Mouse (Mus musculus): ENCODE measurements around the gene Slc16a11.

Gene Slc16a11

GRCm38 (mm10) chr11:70200036-70200608 is 12.4 kb upstream of the Slc16a11 start:
- in situ Hi-C loops (cut with MboI, MseI), result loop anchor here (5.0 kb wide), 1 partner anchor 148 kb away; the partner anchor contains the start of gene Asgr1

GRCm38 (mm10) chr11:70201691-70202090 is 10.9 kb upstream of the Slc16a11 start:
- in situ Hi-C loops (cut with MboI, MseI), result loop anchor here (5.0 kb wide), 1 partner anchor 149 kb away; the partner anchor contains the start of gene Asgr1

- in situ Hi-C loops (cut with MboI, MseI), result no loop called here
Measured at GRCm38 (mm10) chr11:70206801-70207200, 5.8 kb upstream of the Slc16a11 start.

- in situ Hi-C loops (cut with MboI, MseI), result no loop called here
Measured at GRCm38 (mm10) chr11:70207283-70207682, 5.3 kb upstream of the Slc16a11 start.

GRCm38 (mm10) chr11:70208778-70209388 is 3.7 kb upstream of the Slc16a11 start:
- in situ Hi-C loops (cut with MboI, MseI), result no loop called here

- in situ Hi-C loops (cut with MboI, MseI), result no loop called here
Measured at GRCm38 (mm10) chr11:70210681-70211080, 1.9 kb upstream of the Slc16a11 start.

- in situ Hi-C loops (cut with MboI, MseI), result no loop called here
Measured at GRCm38 (mm10) chr11:70211972-70212371, 580 bp upstream of the Slc16a11 start.

- in situ Hi-C loops (cut with MboI, MseI), result no loop called here
Measured at GRCm38 (mm10) chr11:70212896-70213295, 344 bp downstream of the Slc16a11 start.

GRCm38 (mm10) chr11:70213736-70214135 is 1.2 kb downstream of the Slc16a11 start:
- in situ Hi-C loops (cut with MboI, MseI), result no loop called here

- in situ Hi-C loops (cut with MboI, MseI), result no loop called here
Measured at GRCm38 (mm10) chr11:70214191-70214855, 1.8 kb downstream of the Slc16a11 start.

GRCm38 (mm10) chr11:70214856-70215209 is 2.3 kb downstream of the Slc16a11 start:
- in situ Hi-C loops (cut with MboI, MseI), result no loop called here

- in situ Hi-C loops (cut with MboI, MseI), result no loop called here
Measured at GRCm38 (mm10) chr11:70215301-70215700, 2.7 kb downstream of the Slc16a11 start.

GRCm38 (mm10) chr11:70216103-70216502 is 3.6 kb downstream of the Slc16a11 start:
- in situ Hi-C loops (cut with MboI, MseI), result no loop called here

GRCm38 (mm10) chr11:70218039-70218438 is 5.5 kb downstream of the Slc16a11 start:
- in situ Hi-C loops (cut with MboI, MseI), result no loop called here

GRCm38 (mm10) chr11:70218741-70219470 is 6.4 kb downstream of the Slc16a11 start:
- in situ Hi-C loops (cut with MboI, MseI), result no loop called here

- in situ Hi-C loops (cut with MboI, MseI), result no loop called here
Measured at GRCm38 (mm10) chr11:70219873-70220272, 7.3 kb downstream of the Slc16a11 start.

- in situ Hi-C loops (cut with MboI, MseI), result no loop called here
Measured at GRCm38 (mm10) chr11:70220323-70220722, 7.8 kb downstream of the Slc16a11 start.

- in situ Hi-C loops (cut with MboI, MseI), result no loop called here
Measured at GRCm38 (mm10) chr11:70220731-70221602, 8.4 kb downstream of the Slc16a11 start, which contains the start of gene Slc16a13. TSS of gene Slc16a13 (minus strand) at chr11:70221064.

GRCm38 (mm10) chr11:70221603-70222500 is 9.3 kb downstream of the Slc16a11 start:
- in situ Hi-C loops (cut with MboI, MseI), result no loop called here

GRCm38 (mm10) chr11:70223724-70224123 is 11.2 kb downstream of the Slc16a11 start:
- in situ Hi-C loops (cut with MboI, MseI), result no loop called here

Data from T-helper 1 cell (primary cell).